Mouse (Mus musculus) CH12.LX (cell line): ENCODE data around the gene Rb1. TPM values are rescaled to one million over a fixed set of nuclear protein-coding genes. Genes with fewer than 3 reads are reported as not detected.

Experiments used
- DNase-seq: peaks from one replicate; pipeline ENCODE4 v3.0.0-alpha.2; 2013; ENCODE audit errors: extremely low read depth
- H3K27ac ChIP-seq: 2 replicates; pipeline ENCODE4 v1.5.1; 2012; ENCODE audit warnings: low read depth, mild to moderate bottlenecking, control low read depth, moderate library complexity; ENCODE audit not compliant: insufficient read depth
- H3K27me3 ChIP-seq: replicated peaks from 2 replicates; pipeline ENCODE3; 2012; ENCODE audit warnings: inconsistent platforms
- H3K36me3 ChIP-seq, 2 experiments: replicated peaks in 1 of 2; 2 replicates each; pipeline versions ENCODE3 to v1.6.1; 2012; ENCODE audit warnings: inconsistent platforms in 1 of 2, low read length in 1 of 2, mild to moderate bottlenecking in 1 of 2, mixed read lengths in 1 of 2, moderate library complexity in 1 of 2; ENCODE audit not compliant: control insufficient read depth in 1 of 2, insufficient read depth in 1 of 2
- H3K4me1 ChIP-seq, 2 experiments: 2 replicates each; pipeline ENCODE4 v1.6.1; 2012; ENCODE audit warnings: inconsistent platforms in 1 of 2, moderate library complexity in 1 of 2; ENCODE audit not compliant: insufficient read depth in 2 of 2, control insufficient read depth in 1 of 2
- H3K4me2 ChIP-seq: 2 replicates; pipeline ENCODE4 v1.6.1; 2012; ENCODE audit warnings: low read depth, mild to moderate bottlenecking, control low read depth; ENCODE audit not compliant: poor library complexity, insufficient read depth, severe bottlenecking
- H3K4me3 ChIP-seq, 3 experiments: fragments of 150-350 bp in 1 of 3; sonication (generic) in 1 of 3; replicated peaks in 1 of 3; 2 replicates each; pipeline versions ENCODE3 to v1.5.1; 2011 to 2012; ENCODE audit warnings: low read depth in 2 of 3, low read length in 2 of 3, mild to moderate bottlenecking in 2 of 3, moderate library complexity in 2 of 3, control low read depth in 1 of 3, improper control_type of control experiment in 1 of 3, inconsistent platforms in 1 of 3, mixed read lengths in 1 of 3; ENCODE audit not compliant: poor library complexity in 1 of 3
- H3K79me2 ChIP-seq: replicated peaks from 2 replicates; pipeline ENCODE4 v1.6.1; 2012; ENCODE audit warnings: mild to moderate bottlenecking, moderate library complexity; ENCODE audit not compliant: control insufficient read depth, poor library complexity, insufficient read depth, severe bottlenecking; ENCODE audit errors: extremely low read depth
- H3K9ac ChIP-seq: 2 replicates; pipeline ENCODE4 v1.6.1; 2012; ENCODE audit warnings: low read depth, mild to moderate bottlenecking, control low read depth, moderate library complexity; ENCODE audit not compliant: insufficient read depth
- H3K9me3 ChIP-seq: replicated peaks from 2 replicates; pipeline ENCODE3; 2012; ENCODE audit warnings: low read length, inconsistent platforms, mixed read lengths
- BHLHE40 ChIP-seq: IDR thresholded peaks from 2 replicates; pipeline ENCODE4 v1.6.1; 2011; ENCODE audit warnings: mild to moderate bottlenecking, low read depth, low read length, improper control_type of control experiment
- CHD1 ChIP-seq: IDR thresholded peaks from 2 replicates; pipeline ENCODE4 v1.6.1; 2012; ENCODE audit warnings: low read depth, low read length, improper control_type of control experiment, inconsistent platforms
- CTCF ChIP-seq, 2 experiments: IDR thresholded peaks in 1 of 2; conservative IDR thresholded peaks in 1 of 2; 2 replicates each; pipeline ENCODE4 v1.5.1; 2011 to 2012; ENCODE audit warnings: low read depth in 2 of 2, low read length in 2 of 2, improper control_type of control experiment in 1 of 2, inconsistent platforms in 1 of 2, mild to moderate bottlenecking in 1 of 2, moderate library complexity in 1 of 2
- ELF1 ChIP-seq: IDR thresholded peaks from 2 replicates; pipeline ENCODE4 v1.6.1; 2014; ENCODE audit warnings: low read depth, mild to moderate bottlenecking, inconsistent platforms, low read length, improper control_type of control experiment
- EP300 ChIP-seq: IDR thresholded peaks from 2 replicates; pipeline ENCODE4 v1.6.1; 2011; ENCODE audit warnings: low read length, improper control_type of control experiment
- ETS1 ChIP-seq: conservative IDR thresholded peaks from 2 replicates; pipeline ENCODE4 v1.6.1; 2012; ENCODE audit warnings: low read depth, mild to moderate bottlenecking, inconsistent platforms, low read length, improper control_type of control experiment, moderate library complexity
- HCFC1 ChIP-seq: IDR thresholded peaks from 2 replicates; pipeline ENCODE4 v1.6.1; 2012; ENCODE audit warnings: low read depth, mild to moderate bottlenecking, inconsistent platforms, low read length, improper control_type of control experiment
- JUN ChIP-seq: IDR thresholded peaks from 2 replicates; pipeline ENCODE4 v1.6.1; 2011; ENCODE audit warnings: low read depth, mild to moderate bottlenecking, low read length, improper control_type of control experiment, moderate library complexity; ENCODE audit not compliant: insufficient read depth
- JUND ChIP-seq: conservative IDR thresholded peaks from 2 replicates; pipeline ENCODE4 v1.6.1; 2011; ENCODE audit warnings: low read depth, low read length, improper control_type of control experiment
- KAT2A ChIP-seq: IDR thresholded peaks from 2 replicates; pipeline ENCODE4 v1.6.1; 2012; ENCODE audit warnings: low read length, improper control_type of control experiment, inconsistent platforms; ENCODE audit not compliant: insufficient replicate concordance
- MAFK ChIP-seq: IDR thresholded peaks from 2 replicates; pipeline ENCODE4 v1.6.1; 2011; ENCODE audit warnings: low read length, improper control_type of control experiment; ENCODE audit not compliant: insufficient replicate concordance
- MAX ChIP-seq: IDR thresholded peaks from 2 replicates; pipeline ENCODE4 v1.6.1; 2011; ENCODE audit warnings: low read length, improper control_type of control experiment
- MAZ ChIP-seq: IDR thresholded peaks from 2 replicates; pipeline ENCODE4 v1.6.1; 2012; ENCODE audit warnings: low read depth, mild to moderate bottlenecking, inconsistent platforms, low read length, improper control_type of control experiment, moderate library complexity
- MEF2A ChIP-seq: IDR thresholded peaks from 2 replicates; pipeline ENCODE4 v1.6.1; 2014; ENCODE audit warnings: low read depth, mild to moderate bottlenecking, inconsistent platforms, low read length, improper control_type of control experiment, borderline replicate concordance
- MXI1 ChIP-seq: IDR thresholded peaks from 2 replicates; pipeline ENCODE4 v1.6.1; 2011; ENCODE audit warnings: mild to moderate bottlenecking, low read depth, low read length, improper control_type of control experiment
- MYC ChIP-seq: IDR thresholded peaks from 2 replicates; pipeline ENCODE4 v1.6.1; 2011; ENCODE audit warnings: low read depth, mild to moderate bottlenecking, improper control_type of control experiment, low read length
- PAX5 ChIP-seq: IDR thresholded peaks from 2 replicates; pipeline ENCODE4 v1.6.1; 2012; ENCODE audit warnings: low read length, inconsistent platforms, mixed read lengths
- POLR2A ChIP-seq: IDR thresholded peaks from 2 replicates; pipeline ENCODE4 v1.6.1; 2011; ENCODE audit warnings: low read depth, mild to moderate bottlenecking, improper control_type of control experiment, low read length
- RAD21 ChIP-seq: IDR thresholded peaks from 2 replicates; pipeline ENCODE4 v1.6.1; 2011; ENCODE audit warnings: low read depth, mild to moderate bottlenecking, low read length, improper control_type of control experiment, moderate library complexity
- RCOR1 ChIP-seq: conservative IDR thresholded peaks from 2 replicates; pipeline ENCODE4 v1.6.1; 2012; ENCODE audit warnings: low read depth, mild to moderate bottlenecking, inconsistent platforms, low read length, improper control_type of control experiment
- SMC3 ChIP-seq: IDR thresholded peaks from 2 replicates; pipeline ENCODE4 v1.6.1; 2011; ENCODE audit warnings: low read depth, low read length, improper control_type of control experiment
- TBP ChIP-seq: conservative IDR thresholded peaks from 2 replicates; pipeline ENCODE4 v1.6.1; 2011; ENCODE audit warnings: low read depth, low read length, improper control_type of control experiment
- TCF12 ChIP-seq: IDR thresholded peaks from 2 replicates; pipeline ENCODE4 v1.6.1; 2014; ENCODE audit warnings: low read depth, mild to moderate bottlenecking, inconsistent platforms, low read length, improper control_type of control experiment
- UBTF ChIP-seq: IDR thresholded peaks from 2 replicates; pipeline ENCODE4 v1.6.1; 2012; ENCODE audit warnings: low read depth, mild to moderate bottlenecking, inconsistent platforms, low read length, improper control_type of control experiment, moderate library complexity
- USF1 ChIP-seq: IDR thresholded peaks from 2 replicates; pipeline ENCODE4 v1.6.1; 2014; ENCODE audit warnings: low read depth, mild to moderate bottlenecking, inconsistent platforms, low read length, improper control_type of control experiment
- USF2 ChIP-seq: conservative IDR thresholded peaks from 2 replicates; pipeline ENCODE4 v1.6.1; 2011; ENCODE audit warnings: low read depth, low read length, improper control_type of control experiment
- ZC3H11A ChIP-seq: IDR thresholded peaks from 2 replicates; pipeline ENCODE4 v1.6.1; 2012; ENCODE audit warnings: low read depth, mild to moderate bottlenecking, inconsistent platforms, low read length, improper control_type of control experiment
- ZKSCAN1 ChIP-seq: IDR thresholded peaks from 2 replicates; pipeline ENCODE4 v1.6.1; 2012; ENCODE audit warnings: low read depth, inconsistent platforms, low read length, improper control_type of control experiment, borderline replicate concordance
- ZNF384 ChIP-seq: IDR thresholded peaks from 2 replicates; pipeline ENCODE4 v1.6.1; 2012; ENCODE audit warnings: low read depth, low read length, improper control_type of control experiment, inconsistent platforms
- dilution Hi-C: fragments of 300-500 bp; cut with MboI; formaldehyde crosslinking; loops from 2 replicates; pipeline ENCODE4 v1.14.3; 2020; ENCODE audit warnings: low sequenced_read_pairs; ENCODE audit not compliant: extremely low pct_unique_long_range_greater_than_20kb, extremely low pct_ligation_motif_present
- in situ Hi-C: fragments of 300-500 bp; cut with MboI; formaldehyde crosslinking; loops from 3 replicates; pipeline ENCODE4 v1.14.3; 2019; ENCODE audit warnings: low sequenced_read_pairs, low pct_ligation_motif_present, low pct_unique_long_range_greater_than_20kb, mixed read lengths
- polyA plus RNA-seq: library from polyadenylated mRNA; unstranded; fragments of >175 nt; gene quantifications from 2 replicates; pipeline ENCODE4 v1.2.1, GENCODE M21; 2012; ENCODE audit warnings: low read depth; ENCODE audit not compliant: insufficient read length
- total RNA-seq, 2 experiments: library from RNA; depleted of rRNA; stranded (reverse); fragments of 300-350 nt in 1 of 2; fragments of >200 nt in 1 of 2; gene quantifications; 2 replicates each; pipeline ENCODE4 v1.2.3; 2012 to 2014

Gene Rb1
- total and polyA plus RNA-seq, 3 experiments: 13.6 to 16.7 (median 15.2) TPM

DNA sequence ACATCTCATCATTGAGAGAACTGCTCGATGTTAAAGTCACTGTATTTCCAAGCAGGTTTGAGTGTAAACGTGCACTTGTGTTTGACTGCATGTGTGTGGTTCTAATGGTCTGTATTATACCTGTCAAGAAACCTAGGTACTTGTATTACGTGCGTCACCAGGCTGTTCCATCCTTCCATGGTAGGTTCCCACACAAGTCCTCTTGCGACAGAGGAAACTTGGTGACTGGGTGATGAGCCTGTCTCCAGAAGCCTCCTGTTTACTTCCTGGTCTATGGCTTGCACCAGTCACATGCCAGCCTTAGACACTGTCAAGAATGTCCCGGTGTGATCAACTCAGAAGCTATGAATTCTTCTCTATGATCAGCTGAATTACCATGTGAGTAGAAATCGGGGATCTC, 187.1 kb downstream of the Rb1 start:
- H3K4me2 ChIP-seq: no peak overlapping the region
- H3K9me3 ChIP-seq: no peaks in the 10 kb centered on the region
- DNase-seq: no peak
- H3K4me3 ChIP-seq: no peak overlapping the region
- no peaks in the 10 kb centered on the region for H3K27me3 ChIP-seq
- peaks cover 0 to 6% of the 10 kb centered on the region in 2 experiments; a peak in 2 of 4 replicates for H3K4me1 ChIP-seq
- TF ChIP-seq ETS1 (no peak), JUN (no peak), JUND (no peak), POLR2A (no peak), BHLHE40 (no peak), RCOR1 (no peak), ELF1 (no peak), KAT2A (no peak), EP300 (no peak), MAZ (no peak), MAFK (no peak), MXI1 (no peak), CHD1 (no peak), TBP (no peak), MYC (no peak), USF2 (no peak), TCF12 (no peak), ZC3H11A (no peak)
- H3K36me3 ChIP-seq: no peaks in the 10 kb centered on the region
- in situ Hi-C loops (loop anchor here (10.0 kb wide), 1 partner anchor 96 kb away; the partner anchor contains the start of gene Lpar6), dilution Hi-C loops (no loop called here)
- H3K9ac ChIP-seq: no peak overlapping the region
- no peaks in the 10 kb centered on the region for H3K79me2 ChIP-seq
- no peak overlapping the region for H3K27ac ChIP-seq

DNA sequence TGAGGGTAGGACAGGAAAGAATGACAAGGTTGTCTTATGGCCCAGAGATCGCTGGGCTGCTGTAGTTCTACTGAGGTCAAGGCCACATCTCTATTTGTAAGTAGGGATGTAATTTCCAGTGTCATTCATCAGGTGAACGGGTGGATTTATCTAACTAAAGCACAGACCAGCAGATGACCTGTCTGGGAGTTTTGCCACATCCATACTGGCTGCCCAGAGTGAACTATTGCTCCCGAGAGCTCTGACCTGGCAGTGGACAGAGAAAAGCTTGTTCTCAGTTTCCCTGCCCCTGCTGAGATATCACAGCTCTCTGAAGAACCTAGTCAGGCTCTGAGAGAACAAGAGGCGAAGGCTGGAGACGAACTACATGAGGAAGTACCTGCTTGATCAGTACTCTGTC, 188.4 kb downstream of the Rb1 start:
- no peak for DNase-seq
- peaks cover 0 to 2% of the 10 kb centered on the region in 2 experiments; a peak in 2 of 4 replicates for H3K4me1 ChIP-seq
- no peak overlapping the region for H3K27ac ChIP-seq
- in situ Hi-C loops: loop anchor here (10.0 kb wide), 1 partner anchor 98 kb away; the partner anchor contains the start of gene Lpar6
- dilution Hi-C loops: no loop called here
- H3K4me3 ChIP-seq: no peak overlapping the region
- no peak overlapping the region for H3K9ac ChIP-seq
- no peaks in the 10 kb centered on the region for H3K27me3 ChIP-seq
- no peaks in the 10 kb centered on the region for H3K9me3 ChIP-seq
- TF ChIP-seq MXI1: no peak
- no peak for TF ChIP-seq CTCF (conservative IDR thresholded peaks at IDR 0.05 in 1 of 2, IDR thresholded peaks at IDR 0.05 in 1 of 2; ENCODE audit: low read depth in 2 of 2, low read length in 2 of 2)
- TF ChIP-seq PAX5: no peak
- no peak for TF ChIP-seq ZNF384
- TF ChIP-seq TBP: no peak
- no peak for TF ChIP-seq JUN
- TF ChIP-seq ZKSCAN1: no peak
- no peak for TF ChIP-seq POLR2A
- no peak for TF ChIP-seq SMC3
- TF ChIP-seq MAX: no peak
- TF ChIP-seq USF1: no peak
- TF ChIP-seq ZC3H11A: no peak
- no peak for TF ChIP-seq MEF2A
- TF ChIP-seq UBTF: no peak
- no peak for TF ChIP-seq RAD21
- TF ChIP-seq ELF1: no peak
- no peak for TF ChIP-seq HCFC1
- TF ChIP-seq BHLHE40: no peak
- H3K36me3 ChIP-seq: no peaks in the 10 kb centered on the region
- H3K4me2 ChIP-seq: no peak overlapping the region
- no peaks in the 10 kb centered on the region for H3K79me2 ChIP-seq
